Mouse (Mus musculus) small intestine, adult 2 months (tissue): ENCODE data around the gene Sult2a5. TPM values are rescaled to one million over a fixed set of nuclear protein-coding genes. Genes with fewer than 3 reads are reported as not detected.

Experiments
- H3K27ac ChIP-seq: fragments of 200-500 bp; 2 replicates; pipeline ENCODE4 v1.5.1; 2012; ENCODE audit warnings: low read depth, low read length, control low read depth, inconsistent platforms; ENCODE audit not compliant: insufficient read depth
- H3K27me3 ChIP-seq: fragments of 200-500 bp; 2 replicates; pipeline ENCODE4 v1.6.1; 2012; ENCODE audit warnings: mild to moderate bottlenecking, moderate library complexity, low read length, inconsistent platforms; ENCODE audit not compliant: control insufficient read depth, insufficient read depth
- H3K36me3 ChIP-seq: fragments of 200-500 bp; 2 replicates; pipeline ENCODE4 v1.6.1; 2012; ENCODE audit warnings: mild to moderate bottlenecking, low read length, control low read depth, inconsistent platforms; ENCODE audit not compliant: control insufficient read depth, insufficient read depth
- H3K4me1 ChIP-seq: fragments of 200-500 bp; 2 replicates; pipeline ENCODE4 v1.6.1; 2012; ENCODE audit warnings: low read length, inconsistent platforms, mixed read lengths; ENCODE audit not compliant: control insufficient read depth, insufficient read depth, insufficient read length
- H3K4me3 ChIP-seq: fragments of 200-500 bp; 2 replicates; pipeline ENCODE4 v1.5.1; 2012; ENCODE audit warnings: low read depth, mild to moderate bottlenecking, control low read depth, inconsistent platforms, low read length, moderate library complexity
- CTCF ChIP-seq: fragments of 200-500 bp; IDR thresholded peaks from 2 replicates; pipeline ENCODE4 v1.5.1; 2012; ENCODE audit warnings: low read depth, mild to moderate bottlenecking, control low read depth, inconsistent platforms, low read length, moderate library complexity, mixed read lengths; ENCODE audit not compliant: insufficient replicate concordance, insufficient read length; ENCODE audit errors: extremely low read depth
- POLR2A ChIP-seq: fragments of 200-500 bp; IDR thresholded peaks from 2 replicates; pipeline ENCODE4 v1.6.1; 2012; ENCODE audit warnings: low read depth, mild to moderate bottlenecking, control low read depth, inconsistent platforms, low read length, moderate library complexity
- polyA plus RNA-seq: library from polyadenylated mRNA; depleted of rRNA; stranded (reverse); fragments of >200 nt; gene quantifications from 2 replicates; pipeline ENCODE4 v1.2.3, GENCODE M21; 2012; rRNA removed

Sult2a5 gene
- polyA plus RNA-seq, result not detected in 2 replicates

- TF ChIP-seq POLR2A, result no peak
- no peak for TF ChIP-seq CTCF
- Histone ChIP-seq H3K4me1 (no peaks in the 10 kb centered on the region), H3K27me3 (no peaks in the 10 kb centered on the region), H3K36me3 (no peaks in the 10 kb centered on the region), H3K27ac (no peak within 1 kb of the TSS), H3K4me3 (no peak within 1 kb of the TSS)
Observed at GRCm38 (mm10) chr7:13623667-13624066, at the start of gene Sult2a5. Gene Sult2a5 (plus strand): TSS chr7:13623967.

Other genes starting within 250 kb of the Sult2a5 start
- gene Cabp5, start 225.8 kb upstream of the Sult2a5 start, polyA plus RNA-seq, result not detected in 2 replicates
- not detected in 2 replicates for gene Bsph1, start 173.1 kb upstream of the Sult2a5 start, polyA plus RNA-seq
- gene Bsph2, start 52.9 kb upstream of the Sult2a5 start, polyA plus RNA-seq, result not detected in 2 replicates
- not detected in 2 replicates for gene Sult2a2, start 109.5 kb downstream of the Sult2a5 start, polyA plus RNA-seq
- gene Sult2a1, start 213.4 kb downstream of the Sult2a5 start, polyA plus RNA-seq, result not detected in 2 replicates